Mouse (Mus musculus) spleen, postnatal 14 days (tissue): ENCODE measurements at regions not wholly inside any gene's neighbourhood (a gene's known extent, or its start where the extent isn't known, plus 50 kb on each side); places are given as distances from the start of the nearest gene placed in this dataset.

Experiments
- DNase-seq, 2 experiments: peaks; one replicate each; pipeline ENCODE4 v3.0.0; 2021 to 2022; ENCODE audit warnings: low spot score in 2 of 2

DNA sequence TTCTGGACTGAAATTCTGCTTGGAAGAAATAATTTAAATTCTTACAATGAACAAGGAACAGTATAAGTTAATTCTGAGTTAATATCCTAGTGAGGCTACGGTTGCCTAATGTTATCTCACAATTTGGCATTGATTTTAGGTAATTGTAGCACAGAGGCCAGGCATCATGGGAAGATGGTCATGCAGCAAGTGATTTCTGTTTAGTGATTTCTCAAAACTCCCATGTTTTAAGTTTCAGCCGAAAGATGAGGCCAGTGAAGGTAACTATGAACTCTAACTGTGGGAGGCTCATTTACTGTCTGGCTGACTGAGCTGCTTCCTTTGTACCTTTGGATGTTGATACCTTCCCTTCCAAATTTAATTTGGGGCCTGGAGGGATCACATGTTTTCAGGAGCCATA lies 65.6 kb upstream of the Cwc22 start:
- DNase-seq = no peak

DNA sequence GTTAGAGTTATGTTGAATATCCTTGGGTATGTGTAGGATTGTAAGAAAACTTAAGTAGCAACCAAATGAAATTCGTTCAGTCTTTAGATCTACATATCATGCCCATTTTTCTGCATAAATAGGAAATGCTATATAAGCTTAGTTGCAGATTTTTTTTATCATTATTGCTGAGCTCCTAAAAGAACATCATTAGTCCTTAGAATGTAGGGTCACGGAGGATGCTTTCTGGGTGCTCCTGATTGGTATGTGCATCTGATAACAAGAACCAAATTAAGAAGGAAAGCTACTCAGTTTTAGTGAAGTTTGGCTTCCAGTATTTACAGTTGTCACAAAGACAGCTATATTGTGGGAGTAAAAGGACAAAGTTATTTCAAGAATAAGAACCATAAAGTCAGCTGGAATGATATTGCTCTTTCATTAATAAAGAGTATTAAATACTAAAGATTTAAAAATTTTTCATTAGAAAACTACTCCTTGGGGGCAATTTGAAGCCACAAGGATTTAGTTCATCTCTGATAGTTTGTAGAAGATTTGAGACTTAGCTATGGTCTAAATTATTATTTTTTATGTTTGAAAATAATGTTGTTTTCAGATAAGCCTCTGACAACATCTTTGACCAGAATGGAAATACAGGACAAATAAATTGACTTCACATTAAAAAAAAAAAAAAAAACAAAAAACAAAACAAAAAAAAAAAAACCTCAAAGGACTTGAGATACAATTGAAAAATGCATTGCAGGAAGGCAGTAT lies 65.1 kb upstream of the Cwc22 start:
- DNase-seq = no peak

DNA sequence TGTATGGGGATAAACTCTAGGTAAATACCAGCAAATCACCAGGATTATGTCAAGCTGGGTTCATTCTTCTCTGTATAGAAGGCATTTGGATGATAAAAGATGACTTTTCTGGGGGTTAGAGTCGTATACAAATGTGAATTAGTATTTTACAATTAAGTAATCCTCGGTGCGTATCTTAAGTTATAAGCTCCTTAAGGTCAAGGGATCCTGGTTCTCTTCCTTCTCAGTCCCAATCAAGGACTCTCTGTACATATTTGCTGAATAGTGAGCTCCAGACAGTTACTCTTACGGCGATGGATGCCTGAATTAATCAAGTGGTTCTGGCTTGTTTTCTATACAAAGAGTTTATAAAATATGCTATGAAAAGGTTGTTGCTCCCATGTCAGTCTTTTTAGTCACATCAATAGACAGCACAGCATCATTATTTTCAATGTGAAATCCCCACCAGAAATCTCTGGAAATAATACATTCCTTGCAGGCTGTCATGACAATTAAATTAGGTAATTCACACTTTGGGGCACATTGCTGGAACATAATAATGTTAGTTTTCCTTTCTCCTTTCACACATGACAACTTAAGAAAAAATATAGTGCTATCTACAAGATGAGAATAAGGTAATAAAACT lies 64.0 kb upstream of the Cwc22 start:
- DNase-seq = no peak

DNA sequence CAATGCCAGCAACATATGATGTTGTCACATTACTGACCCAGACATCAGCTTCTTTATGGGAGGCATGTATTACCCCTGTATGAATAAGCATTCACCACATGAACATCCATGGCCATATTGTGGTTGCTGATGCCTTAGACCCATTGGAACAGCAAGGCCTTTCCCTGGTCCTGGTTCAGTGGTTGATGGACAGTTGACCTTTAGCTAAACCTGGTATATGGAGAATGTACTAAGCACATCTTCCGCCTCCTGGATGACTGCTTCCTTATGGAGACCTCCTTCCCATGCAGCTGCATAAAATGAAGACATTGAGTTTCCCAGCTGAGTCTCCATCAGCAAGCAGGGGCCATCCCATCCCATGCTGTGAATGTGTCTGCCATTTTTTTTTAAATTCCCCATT lies 61.9 kb upstream of the Cwc22 start:
- no peak for DNase-seq

DNA sequence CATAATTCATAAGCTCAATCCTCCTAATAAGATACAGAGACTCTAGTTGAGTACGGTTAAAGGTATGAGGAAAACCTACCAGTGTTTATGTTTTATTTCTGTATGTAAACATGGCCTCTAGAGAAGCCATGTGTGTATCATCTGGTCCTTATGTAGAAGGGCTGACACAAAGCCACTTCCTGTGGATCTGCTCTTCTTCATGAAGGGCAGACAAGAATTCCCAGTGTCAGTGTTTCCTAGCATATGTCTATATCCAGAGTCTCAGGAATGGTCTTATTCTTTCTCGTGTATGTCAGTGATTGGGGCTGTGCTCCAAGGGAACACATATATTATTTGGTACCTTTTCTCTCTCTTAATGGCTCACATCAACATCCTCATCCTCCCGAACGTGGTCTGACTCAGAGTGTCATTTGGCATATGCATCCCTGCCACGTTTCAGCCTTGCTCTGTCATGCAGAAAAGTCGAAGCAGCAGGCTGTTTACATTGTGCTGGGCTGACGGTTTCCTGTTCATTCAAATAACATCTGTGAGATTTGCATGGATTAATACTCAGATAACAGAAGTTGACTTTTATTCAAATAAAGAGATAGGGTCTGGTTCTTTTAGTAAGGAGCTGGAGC lies 59.3 kb upstream of the Cwc22 start:
- no peak for DNase-seq

DNA sequence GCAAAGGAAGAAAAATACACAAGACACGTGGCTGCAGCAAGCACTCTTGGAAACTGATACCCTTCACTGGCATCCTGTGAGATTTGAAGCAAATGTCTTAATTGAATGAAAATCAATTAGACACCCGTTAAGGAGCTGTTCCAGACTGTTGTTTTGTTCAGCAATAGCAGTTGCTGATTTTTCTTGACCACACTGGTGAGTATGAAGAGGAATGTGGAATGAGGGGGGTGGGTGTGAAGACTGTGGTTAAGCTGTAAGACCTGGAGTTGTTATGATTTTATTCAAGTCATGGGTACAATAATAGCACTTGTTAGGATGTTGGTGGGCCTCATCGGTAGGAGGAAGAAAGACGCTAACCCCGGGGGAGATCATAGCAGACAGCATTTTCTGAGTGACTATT lies 58.3 kb upstream of the Cwc22 start:
- DNase-seq = no peak
